Mouse (Mus musculus) telencephalon, adult 2 months (tissue): Measurements from ENCODE around the gene Haus5.

Experiments used
- DNase-seq: peaks from one replicate; pipeline ENCODE4 v3.0.0-alpha.2; 2011; ENCODE audit warnings: low read depth, low spot score

Haus5 gene

DNA sequence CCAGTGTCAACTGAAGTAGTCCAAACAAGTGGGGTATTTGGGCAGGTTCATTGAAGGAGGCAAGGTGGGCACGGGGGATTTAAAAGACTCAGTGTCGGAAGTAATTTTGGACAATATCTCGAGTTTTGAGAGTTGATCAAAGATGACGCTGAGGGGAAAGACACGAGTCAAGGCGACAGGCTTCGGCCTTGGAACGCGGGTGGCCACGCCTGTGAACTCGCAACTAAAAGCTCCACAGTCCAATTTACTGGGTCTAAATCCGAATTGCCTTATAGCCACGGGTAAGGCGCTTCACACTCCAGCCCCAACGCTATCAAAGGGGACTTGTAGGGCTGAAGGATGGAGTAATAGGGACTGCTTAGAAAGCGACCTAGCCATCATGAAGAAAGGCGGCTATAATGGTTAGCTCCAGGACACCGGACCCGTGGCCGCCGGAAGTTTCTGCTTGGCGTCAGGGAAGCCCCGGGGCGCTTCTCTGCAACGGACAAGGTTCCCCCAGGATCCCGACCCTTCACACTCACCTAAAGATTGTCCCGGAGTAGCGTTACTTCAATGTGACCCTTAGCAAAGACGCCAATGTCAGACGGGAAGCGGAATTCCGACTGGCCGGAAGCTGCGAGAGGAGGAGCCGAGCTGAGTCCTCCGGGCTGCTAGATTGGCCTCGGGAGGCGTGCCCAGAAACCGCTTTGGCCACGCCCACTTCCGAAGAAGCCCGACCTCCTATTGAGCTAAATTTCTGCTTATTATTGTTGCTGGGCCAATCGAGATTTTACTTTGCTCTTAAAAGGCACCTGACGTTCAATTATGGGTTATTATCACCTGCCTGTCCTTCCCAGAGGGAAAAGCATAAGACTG, 39.0 kb downstream of the Haus5 start, which contains the start of gene Cox6b1:
TSS of gene Cox6b1 (minus strand) at position 622 of the 855 bp plus-strand sequence.
- DNase-seq, result peak; percentile 94

DNA sequence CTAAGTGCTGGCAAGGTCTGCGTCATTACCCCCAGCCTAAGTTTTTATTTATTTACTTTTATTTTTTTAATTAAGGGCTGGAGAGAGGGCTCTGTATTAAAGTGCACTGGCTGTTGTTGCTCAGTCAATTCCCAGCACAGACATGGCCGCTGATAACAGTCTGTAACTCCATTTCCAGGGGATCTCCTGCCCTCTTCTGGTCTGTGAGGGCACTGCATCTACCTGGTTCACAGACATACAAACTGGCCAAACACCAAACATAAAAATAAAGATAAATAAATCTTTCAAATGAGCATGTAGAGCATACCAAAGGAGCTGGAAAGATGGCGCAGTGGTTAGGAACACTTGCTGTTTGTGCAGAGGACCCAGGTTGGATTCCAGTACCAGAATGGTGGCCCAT, 45.6 kb downstream of the Haus5 start:
- DNase-seq, result no peak

DNA sequence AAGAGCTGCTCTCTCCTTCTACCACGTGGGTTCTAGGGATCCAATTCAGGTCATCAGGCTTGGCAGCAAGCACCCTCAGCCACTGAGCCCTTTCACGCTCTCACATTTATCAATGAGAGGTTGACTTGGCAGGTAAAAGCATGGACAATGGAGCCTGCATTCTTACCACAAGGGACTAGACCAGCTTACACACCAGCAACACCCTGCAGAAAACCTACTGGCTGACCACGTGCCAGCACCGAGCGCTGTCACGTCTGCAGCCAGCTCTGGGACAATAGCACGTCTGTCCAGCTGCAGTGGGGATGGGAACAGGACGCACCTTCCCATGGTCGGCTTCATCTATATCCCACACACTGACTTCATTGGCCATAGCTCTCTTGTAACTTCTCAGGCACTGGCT, 46.1 kb downstream of the Haus5 start:
- DNase-seq, result no peak

DNA sequence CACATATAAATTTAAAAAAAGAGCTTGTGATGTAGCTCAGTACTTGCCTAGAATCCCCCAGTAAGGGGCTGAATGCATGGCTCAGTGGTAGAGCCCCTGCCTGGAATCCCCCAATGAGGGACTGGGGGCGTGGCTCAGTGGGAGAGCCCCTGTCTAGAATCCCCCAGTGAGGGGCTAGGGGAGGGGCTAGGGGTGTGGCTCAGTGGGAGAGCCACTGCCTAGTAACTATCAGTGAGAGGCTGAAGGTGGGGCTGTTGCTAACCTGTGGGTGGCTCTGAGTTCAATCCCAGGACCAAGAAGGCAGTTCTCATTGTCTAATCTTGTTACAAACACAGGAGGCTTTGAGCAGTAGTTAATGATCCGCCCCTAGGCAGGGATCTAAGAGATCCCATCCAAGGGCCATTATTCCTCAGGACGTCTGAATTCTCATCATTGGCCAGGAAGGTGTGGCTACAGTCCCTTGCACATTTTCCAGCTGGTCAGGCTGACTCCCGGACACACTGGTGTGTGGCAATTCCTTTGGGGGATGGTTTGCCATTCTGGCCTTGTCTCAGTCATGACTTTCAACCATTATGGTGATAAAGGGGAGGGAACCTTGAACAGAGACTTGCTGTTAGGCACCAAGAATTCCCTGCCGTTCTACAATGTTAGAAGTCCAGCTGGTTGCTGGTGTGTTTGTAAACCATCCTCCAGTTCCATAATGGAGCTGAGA, 49.6 kb downstream of the Haus5 start:
- no peak for DNase-seq

DNA sequence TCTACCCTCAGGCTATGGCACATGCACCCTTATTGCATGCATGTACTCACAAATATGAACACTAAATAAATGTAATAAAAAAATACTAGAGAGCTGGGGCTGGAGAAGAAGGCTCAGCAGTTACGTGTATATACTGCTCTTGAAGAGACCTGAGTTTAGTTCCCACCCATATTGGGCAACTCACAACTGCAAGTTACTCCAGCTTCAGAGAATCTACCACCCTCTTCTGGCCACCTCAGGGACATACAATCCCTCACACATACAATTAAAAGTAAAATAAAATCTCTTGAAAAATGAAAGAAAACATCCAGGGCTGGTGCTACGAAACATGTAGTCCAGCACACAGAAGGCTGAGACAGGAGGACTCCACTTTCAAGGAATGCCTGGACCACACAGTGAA, 50.3 kb downstream of the Haus5 start:
- peak; percentile 21 for DNase-seq

DNA sequence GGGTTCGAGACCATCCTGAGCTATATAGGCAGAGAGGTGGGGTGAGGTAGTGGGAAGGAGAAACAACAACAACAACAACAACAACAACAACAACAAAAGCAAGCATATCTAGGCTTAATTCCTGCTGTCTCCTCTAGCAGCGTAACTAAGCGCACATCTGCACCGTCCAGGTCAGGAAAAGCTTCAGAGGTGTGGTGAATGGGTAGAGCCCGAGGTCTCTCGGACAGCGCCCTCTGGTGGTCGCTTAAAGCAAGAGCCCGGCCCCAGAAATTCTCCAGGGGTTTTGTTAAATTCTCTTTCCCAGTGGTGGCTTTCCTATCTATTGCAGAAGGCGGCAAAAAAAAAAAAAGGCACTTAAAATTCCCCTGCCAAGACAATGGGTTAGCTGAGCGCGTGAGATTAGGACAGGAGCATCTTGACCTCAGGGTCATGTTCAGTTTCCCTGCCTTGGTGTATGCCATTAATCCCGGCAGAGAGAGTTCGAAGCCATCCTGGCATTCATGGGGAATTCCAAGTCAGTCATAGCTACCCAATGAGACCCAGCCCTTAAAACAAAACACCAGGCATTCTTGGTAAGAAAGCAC, 51.2 kb downstream of the Haus5 start:
- no peak for DNase-seq

DNA sequence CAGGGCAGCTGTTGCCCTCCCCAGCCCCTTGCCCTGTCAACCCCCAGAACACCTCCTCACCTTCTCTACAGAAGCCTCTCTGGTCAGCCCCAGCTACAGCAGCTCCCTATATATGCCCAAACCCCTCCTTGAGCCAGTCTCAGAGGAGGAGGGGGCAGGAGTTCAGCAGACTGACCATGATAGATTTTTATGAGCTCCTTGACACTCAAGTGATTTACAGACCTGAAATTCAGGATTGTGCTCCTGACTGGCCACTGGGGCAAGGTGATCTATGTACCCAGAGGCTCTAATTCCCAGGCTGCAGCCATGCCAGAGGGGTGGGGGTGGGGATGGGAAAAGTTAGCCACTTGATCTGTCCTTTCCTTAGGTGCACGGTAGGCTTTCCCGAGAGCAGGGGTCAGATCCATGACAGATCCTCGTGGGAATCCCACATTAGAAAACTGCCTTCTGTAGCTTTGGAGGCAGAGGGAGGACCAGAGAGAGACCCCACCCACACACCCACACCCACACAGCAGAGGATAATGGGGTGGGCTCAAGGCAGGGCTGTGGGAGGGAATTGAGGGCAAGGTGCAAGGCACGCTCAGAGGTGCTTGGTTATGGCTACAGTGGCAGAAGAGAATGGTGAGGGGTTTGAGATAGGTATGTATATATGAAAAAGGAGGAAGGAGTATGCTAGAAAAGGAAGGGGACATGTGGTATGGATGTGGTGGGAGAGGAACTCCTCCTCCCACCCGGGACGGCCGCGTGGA, 52.0 kb downstream of the Haus5 start, which contains the start of gene Upk1a:
TSS of gene Upk1a (minus strand) at position 194 of the 749 bp plus-strand sequence.
- DNase-seq, result no peak

DNA sequence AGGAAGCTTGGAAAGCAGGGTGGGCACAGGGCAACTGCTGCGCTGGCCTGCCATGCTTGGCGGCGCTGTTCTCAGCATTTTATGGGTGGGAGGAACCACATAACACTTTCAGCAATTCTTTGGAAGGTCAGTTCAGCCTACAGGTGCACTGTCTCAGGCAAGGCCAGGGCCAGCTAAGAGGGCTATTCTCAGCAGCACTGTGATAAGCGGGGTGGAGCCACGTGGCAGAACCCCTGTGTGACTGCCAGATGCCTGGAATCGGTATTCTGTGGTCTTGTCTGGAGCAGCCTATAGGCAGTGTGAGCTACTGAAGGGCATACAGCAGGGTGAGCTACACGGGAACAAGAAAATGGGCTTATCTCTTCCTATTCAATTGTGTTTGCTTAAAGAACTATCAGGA, 54.8 kb downstream of the Haus5 start:
- DNase-seq, result no peak

DNA sequence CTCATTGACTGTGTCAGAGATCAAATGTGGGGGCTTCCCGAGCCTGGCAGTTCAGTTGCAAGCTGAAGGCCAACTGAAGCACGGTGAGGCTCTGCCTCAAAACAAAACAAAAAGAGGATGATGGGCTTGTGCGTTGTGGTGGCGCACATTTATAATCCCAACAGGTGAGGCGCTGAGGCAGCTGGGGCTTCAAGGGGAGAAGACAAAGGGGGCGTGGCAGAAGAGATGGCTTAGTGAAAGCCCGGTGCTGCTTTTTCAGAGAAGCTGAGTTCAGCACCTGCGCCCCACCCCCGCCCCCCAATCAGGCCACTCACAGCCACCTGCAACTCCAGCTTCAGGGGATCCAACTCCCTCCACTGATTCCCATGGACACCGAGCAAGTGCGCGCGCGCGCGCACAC, 56.3 kb downstream of the Haus5 start:
- DNase-seq, result no peak

DNA sequence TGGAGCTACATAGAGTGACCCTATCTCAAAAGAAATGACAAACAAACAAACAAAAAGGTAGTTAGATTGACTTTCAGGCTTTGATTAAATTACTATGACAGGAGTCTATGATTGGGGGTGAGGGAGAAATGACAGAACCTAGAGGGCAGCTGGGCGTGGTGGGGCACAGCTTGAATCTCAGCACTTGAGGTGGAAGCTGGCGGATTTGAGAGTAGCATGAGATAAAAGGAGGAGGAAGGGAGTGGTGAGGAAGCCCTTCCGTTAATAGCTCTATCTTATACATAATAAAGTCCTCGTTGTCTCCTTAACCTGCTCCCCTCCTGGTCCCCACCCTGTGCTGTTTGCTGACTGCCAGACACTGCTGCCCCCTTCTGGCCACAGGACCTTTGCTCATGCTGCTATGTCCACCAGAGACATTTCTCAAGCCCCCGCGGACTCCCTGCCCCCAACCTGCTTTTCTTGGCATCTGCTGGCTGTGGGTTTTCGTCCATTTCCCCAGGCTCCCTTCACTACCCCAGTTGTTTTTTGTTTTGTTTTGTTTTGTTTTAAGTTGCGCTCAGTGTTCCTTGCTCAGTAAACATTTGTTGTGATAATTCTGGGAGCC, 57.0 kb downstream of the Haus5 start:
- DNase-seq, result no peak

DNA sequence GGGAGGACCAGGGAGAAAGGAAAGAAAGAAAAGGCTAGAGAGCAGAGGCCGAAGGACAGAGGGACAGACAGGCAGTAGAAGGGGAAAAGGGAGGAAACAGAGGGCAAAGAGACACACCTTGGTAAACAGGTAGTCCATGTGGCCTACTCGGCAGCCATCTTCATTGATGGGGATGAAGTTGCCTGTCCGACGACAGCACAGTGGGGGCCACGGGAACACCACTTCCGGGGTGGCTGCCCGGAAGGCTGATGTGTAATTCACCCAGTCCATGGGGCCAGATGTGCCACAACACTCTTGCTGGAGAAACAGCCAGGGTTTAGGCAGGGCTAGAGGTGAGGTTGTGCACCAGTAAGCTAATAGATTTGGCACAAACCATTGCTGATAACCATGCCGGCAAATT, 59.9 kb downstream of the Haus5 start:
- DNase-seq, result no peak

DNA sequence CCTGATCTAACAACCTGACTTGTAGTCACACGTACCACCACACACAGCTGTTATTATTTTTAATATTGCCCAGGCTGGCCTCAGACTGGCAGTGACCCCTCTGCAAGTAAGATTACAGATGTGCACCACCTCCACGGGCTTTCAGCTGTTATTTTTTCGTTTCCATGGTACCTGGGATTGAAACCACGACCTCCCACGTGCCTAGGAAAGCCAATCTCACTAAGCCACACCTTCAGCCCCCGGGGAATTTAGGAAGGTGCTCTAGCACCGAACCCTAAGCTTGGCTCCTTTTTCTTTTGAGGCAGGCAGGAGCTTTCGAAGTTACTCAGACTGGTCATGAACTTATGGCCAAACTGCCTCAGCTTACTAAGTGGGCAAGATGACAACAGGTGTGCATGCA, 60.4 kb downstream of the Haus5 start:
- no peak for DNase-seq
